Mouse (Mus musculus) neural tube, embryonic 12.5 days (tissue): ENCODE results near the gene Stoml1. TPM values are rescaled to one million over a fixed set of nuclear protein-coding genes. Genes with fewer than 3 reads are reported as not detected.

ENCODE experiments used
- ATAC-seq: fragments of 200-750 bp; cut with Nextera tagmentation; 2 replicates; pipeline ENCODE4 v1.8.0; 2017; ENCODE audit warnings: low read depth, mild to moderate bottlenecking, moderate TSS enrichment, moderate library complexity; ENCODE audit not compliant: low FRiP score
- H3K27ac ChIP-seq: fragments of 300-500 bp; sonication (generic); 2 replicates; pipeline ENCODE4 v1.5.1; 2016
- H3K27me3 ChIP-seq: fragments of 300-500 bp; sonication (generic); replicated peaks from 2 replicates; pipeline ENCODE4 v1.6.1; 2016; ENCODE audit warnings: mild to moderate bottlenecking
- H3K36me3 ChIP-seq: fragments of 300-500 bp; sonication (generic); 2 replicates; pipeline ENCODE4 v1.6.1; 2016; ENCODE audit warnings: mild to moderate bottlenecking
- H3K4me1 ChIP-seq: fragments of 300-500 bp; sonication (generic); 2 replicates; pipeline ENCODE4 v1.6.1; 2016
- H3K4me2 ChIP-seq: fragments of 300-500 bp; sonication (generic); replicated peaks from 2 replicates; pipeline ENCODE4 v1.6.1; 2016; ENCODE audit warnings: mild to moderate bottlenecking
- H3K4me3 ChIP-seq: fragments of 300-500 bp; sonication (generic); 2 replicates; pipeline ENCODE4 v1.5.1; 2016
- H3K9ac ChIP-seq: fragments of 300-500 bp; sonication (generic); 2 replicates; pipeline ENCODE4 v1.6.1; 2016; ENCODE audit warnings: mild to moderate bottlenecking
- H3K9me3 ChIP-seq: fragments of 300-500 bp; sonication (generic); 2 replicates; pipeline ENCODE4 v1.6.1; 2016; ENCODE audit warnings: mild to moderate bottlenecking
- WGBS: fragments of 180-500 bp; shearing (Covaris S2); methylation state at CpG from one replicate; pipeline ENCODE4 v1.1.7; 2016; 5-methylcytosine and 5-hydroxymethylcytosine counted together
- microRNA-seq: library from miRNA; unstranded; fragments of <30 nt; microRNA quantifications from one replicate; pipeline ENCODE4, GENCODE M21; 2017
- polyA plus RNA-seq: library from polyadenylated mRNA; unstranded; fragments of >200 nt; fragmentation: Nextera tagmentation; extraction: Ambion mirVana; gene quantifications from 2 replicates; pipeline ENCODE4 v1.2.1, GENCODE M21; 2016

Gene Stoml1
- polyA plus RNA-seq, 1 experiment from 2014 or later: 62.6 TPM

- peaks cover 4% of the 10 kb centered on the region; the same call in 1 of the 2 replicates for H3K4me1 ChIP-seq
- no peak overlapping the region for H3K4me3 ChIP-seq
Measured at GRCm38 (mm10) chr9:58299356-58299799, 46.4 kb downstream of the Stoml1 start.

GRCm38 (mm10) chr9:58303115-58303514, 50.2 kb downstream of the Stoml1 start:
- peaks cover 11% of the 10 kb centered on the region for H3K4me1 ChIP-seq
- no peak overlapping the region for H3K9ac ChIP-seq
- H3K27ac ChIP-seq: no peak overlapping the region
- H3K36me3 ChIP-seq: no peaks in the 10 kb centered on the region
- no peak overlapping the region for H3K4me2 ChIP-seq
- H3K4me3 ChIP-seq: no peak overlapping the region
- WGBS: 57% methylated on average over 5 of the region's 5 CpGs
- H3K9me3 ChIP-seq: no peaks in the 10 kb centered on the region
- no peak for ATAC-seq
- no peaks in the 10 kb centered on the region for H3K27me3 ChIP-seq

More at GRCm38 (mm10) chr9:58299356-58299799, 46.4 kb downstream of the Stoml1 start:
- H3K27me3 ChIP-seq: no peaks in the 10 kb centered on the region
- H3K27ac ChIP-seq: no peak overlapping the region
- WGBS: 61% methylated on average over 2 of the region's 2 CpGs
- H3K9me3 ChIP-seq: no peaks in the 10 kb centered on the region
- H3K4me2 ChIP-seq: no peak overlapping the region
- no peak overlapping the region for H3K9ac ChIP-seq
- no peaks in the 10 kb centered on the region for H3K36me3 ChIP-seq
- no peak for ATAC-seq

GRCm38 (mm10) chr9:58303599-58304271, 50.8 kb downstream of the Stoml1 start:
- Histone ChIP-seq H3K9ac (no peak overlapping the region), H3K36me3 (no peaks in the 10 kb centered on the region), H3K27me3 (no peaks in the 10 kb centered on the region), H3K9me3 (no peaks in the 10 kb centered on the region), H3K4me2 (no peak overlapping the region), H3K27ac (no peak overlapping the region), H3K4me3 (no peak overlapping the region), H3K4me1 (peaks cover 16% of the 10 kb centered on the region)
- ATAC-seq: no peak
- WGBS: 69% methylated on average over 8 of the region's 8 CpGs

GRCm38 (mm10) chr9:58305686-58306085, 52.7 kb downstream of the Stoml1 start:
- Histone ChIP-seq H3K4me3 (no peak overlapping the region), H3K27me3 (peaks cover 3% of the 10 kb centered on the region; the same call in 1 of the 2 replicates), H3K27ac (no peak overlapping the region), H3K9ac (no peak overlapping the region), H3K9me3 (no peaks in the 10 kb centered on the region), H3K36me3 (no peaks in the 10 kb centered on the region), H3K4me1 (peaks cover 16% of the 10 kb centered on the region), H3K4me2 (no peak overlapping the region)
- ATAC-seq: no peak
- 26% methylated on average over 6 of the region's 6 CpGs for WGBS

GRCm38 (mm10) chr9:58308395-58308794, 55.4 kb downstream of the Stoml1 start:
- H3K27me3 ChIP-seq: peaks cover 25% of the 10 kb centered on the region
- 42% methylated on average over 6 of the region's 6 CpGs for WGBS
- no peak overlapping the region for H3K9ac ChIP-seq
- peaks cover 34% of the 10 kb centered on the region for H3K4me1 ChIP-seq
- no peak for ATAC-seq
- no peak overlapping the region for H3K4me2 ChIP-seq
- no peak overlapping the region for H3K27ac ChIP-seq
- no peaks in the 10 kb centered on the region for H3K9me3 ChIP-seq
- no peak overlapping the region for H3K4me3 ChIP-seq
- no peaks in the 10 kb centered on the region for H3K36me3 ChIP-seq

GRCm38 (mm10) chr9:58310043-58310660, 57.2 kb downstream of the Stoml1 start:
- no peak overlapping the region for H3K4me3 ChIP-seq
- H3K27ac ChIP-seq: no peak overlapping the region
- no peak overlapping the region for H3K9ac ChIP-seq
- H3K4me1 ChIP-seq: peaks cover 42% of the 10 kb centered on the region
- 85% methylated on average over 14 of the region's 14 CpGs for WGBS
- H3K9me3 ChIP-seq: no peaks in the 10 kb centered on the region
- H3K36me3 ChIP-seq: no peaks in the 10 kb centered on the region
- no peak for ATAC-seq
- no peak overlapping the region for H3K4me2 ChIP-seq
- peaks cover 25% of the 10 kb centered on the region for H3K27me3 ChIP-seq

GRCm38 (mm10) chr9:58311191-58311910, 58.4 kb downstream of the Stoml1 start:
- WGBS: 58% methylated on average over 33 of the region's 33 CpGs
- peaks cover 25% of the 10 kb centered on the region for H3K27me3 ChIP-seq
- peaks cover 42% of the 10 kb centered on the region for H3K4me1 ChIP-seq
- H3K9me3 ChIP-seq: no peaks in the 10 kb centered on the region
- no peak overlapping the region for H3K27ac ChIP-seq
- peak overlapping the region; percentile 40 for H3K4me3 ChIP-seq
- no peak for ATAC-seq
- peak overlapping the region; percentile 38 for H3K9ac ChIP-seq
- no peaks in the 10 kb centered on the region for H3K36me3 ChIP-seq
- H3K4me2 ChIP-seq: peak overlapping the region; percentile 68

Small RNA genes within 50 kb of the gene (microRNA-seq; reads per million reads assigned to microRNA genes)
- gene Mir6385: not detected

Other genes starting within 250 kb of the Stoml1 start
- 0.17 TPM in 1 of 2 replicates, not detected in the other for gene Cyp11a1, start 246.8 kb upstream of the Stoml1 start, polyA plus RNA-seq
- 40.5 and 46.6 TPM in 2 replicates for gene Stra6, start 189.4 kb upstream of the Stoml1 start, polyA plus RNA-seq
- 0.70 and 1.3 TPM in 2 replicates for gene Ccdc33, start 134.3 kb upstream of the Stoml1 start, polyA plus RNA-seq
- 48.7 and 51.6 TPM in 2 replicates for gene Islr, start 48.9 kb upstream of the Stoml1 start, polyA plus RNA-seq
- gene Islr2, start 48.8 kb upstream of the Stoml1 start, polyA plus RNA-seq: 13.8 and 15.4 TPM in 2 replicates
- 5.6 and 8.2 TPM in 2 replicates for gene Pml, start 3.4 kb upstream of the Stoml1 start, polyA plus RNA-seq
- gene Loxl1, start 60.0 kb downstream of the Stoml1 start, polyA plus RNA-seq: 13.5 and 14.7 TPM in 2 replicates
- not detected in 2 replicates for gene Tbc1d21, start 117.3 kb downstream of the Stoml1 start, polyA plus RNA-seq
- 6.8 and 7.9 TPM in 2 replicates for gene Insyn1, start 235.4 kb downstream of the Stoml1 start, polyA plus RNA-seq